Mouse (Mus musculus) forebrain, embryonic 15.5 days (tissue): ENCODE results near the gene Dgat2l6. TPM values are rescaled to one million over a fixed set of nuclear protein-coding genes. Genes with fewer than 3 reads are reported as not detected.

ENCODE experiments used
- ATAC-seq: fragments of 200-750 bp; cut with Nextera tagmentation; replicated peaks from 2 replicates; pipeline ENCODE4 v1.8.0; 2017; ENCODE audit warnings: mild to moderate bottlenecking, moderate TSS enrichment, moderate library complexity
- H3K27ac ChIP-seq: fragments of 300-500 bp; sonication (generic); replicated peaks from 2 replicates; pipeline ENCODE4 v1.5.1; 2015; ENCODE audit warnings: mild to moderate bottlenecking, inconsistent platforms
- H3K27me3 ChIP-seq: fragments of 300-500 bp; sonication (generic); 2 replicates; pipeline ENCODE4 v1.6.1; 2015; ENCODE audit warnings: inconsistent platforms
- H3K36me3 ChIP-seq: fragments of 300-500 bp; sonication (generic); 2 replicates; pipeline ENCODE4 v1.6.1; 2015; ENCODE audit warnings: mild to moderate bottlenecking, inconsistent platforms
- H3K4me1 ChIP-seq: fragments of 300-500 bp; sonication (generic); 2 replicates; pipeline ENCODE4 v1.6.1; 2015; ENCODE audit warnings: inconsistent platforms
- H3K4me2 ChIP-seq: fragments of 300-500 bp; sonication (generic); replicated peaks from 2 replicates; pipeline ENCODE4 v1.6.1; 2015; ENCODE audit warnings: mild to moderate bottlenecking, inconsistent platforms
- H3K4me3 ChIP-seq: fragments of 300-500 bp; sonication (generic); 2 replicates; pipeline ENCODE4 v1.5.1; 2015; ENCODE audit warnings: mild to moderate bottlenecking, inconsistent platforms
- H3K9ac ChIP-seq: fragments of 300-500 bp; sonication (generic); replicated peaks from 2 replicates; pipeline ENCODE4 v1.6.1; 2015; ENCODE audit warnings: mild to moderate bottlenecking, inconsistent platforms
- H3K9me3 ChIP-seq: fragments of 300-500 bp; sonication (generic); 2 replicates; pipeline ENCODE4 v1.6.1; 2016; ENCODE audit warnings: inconsistent platforms
- WGBS: fragments of 180-500 bp; shearing (Covaris S2); methylation state at CpG from one replicate; pipeline ENCODE4 v1.1.7; 2015; ENCODE audit warnings: mixed read lengths; 5-methylcytosine and 5-hydroxymethylcytosine counted together
- polyA plus RNA-seq: library from polyadenylated mRNA; unstranded; fragments of >200 nt; fragmentation: Nextera tagmentation; extraction: Ambion mirVana; gene quantifications from 2 replicates; pipeline ENCODE4 v1.2.1, GENCODE M21; 2015

Gene Dgat2l6
- polyA plus RNA-seq, result not detected in 2 replicates

DNA sequence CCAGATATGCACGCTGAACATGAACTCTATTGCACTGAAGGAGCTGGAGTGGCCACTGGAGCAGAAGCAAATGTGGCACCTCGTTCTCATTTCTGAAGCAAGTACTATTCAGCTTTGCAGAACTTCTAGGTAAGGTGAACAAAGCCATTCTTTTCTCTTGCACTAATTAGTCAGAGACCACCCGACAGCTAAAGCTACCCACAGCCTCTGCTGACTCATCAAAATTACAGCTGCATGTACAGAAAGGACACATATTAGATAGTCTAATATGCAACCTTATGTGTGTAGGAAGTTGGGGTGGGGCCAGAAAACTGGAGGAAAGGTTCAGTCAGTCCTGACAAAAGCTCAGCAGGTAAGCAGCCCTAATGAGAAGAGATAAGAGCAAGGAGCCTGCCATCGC lies at the start of gene Dgat2l6:
TSS of gene Dgat2l6 (plus strand) at position 368 of the 400 bp plus-strand sequence.
- no peaks in the 10 kb centered on the region for H3K27me3 ChIP-seq
- no peak for ATAC-seq
- no peaks in the 10 kb centered on the region for H3K9me3 ChIP-seq
- H3K4me2 ChIP-seq, result no peak within 1 kb of the TSS
- no peaks in the 10 kb centered on the region for H3K4me1 ChIP-seq
- H3K27ac ChIP-seq, result no peak within 1 kb of the TSS
- no peak within 1 kb of the TSS for H3K4me3 ChIP-seq
- no peaks in the 10 kb centered on the region for H3K36me3 ChIP-seq
- 67% methylated on average over 4 of the region's 4 CpGs for WGBS
- H3K9ac ChIP-seq, result no peak within 1 kb of the TSS

GRCm38 (mm10) chrX:100475569-100476223 lies 48.9 kb upstream of the Dgat2l6 start:
- no peak overlapping the region for H3K4me3 ChIP-seq
- H3K9me3 ChIP-seq, result no peaks in the 10 kb centered on the region
- H3K4me2 ChIP-seq, result no peak overlapping the region
- H3K27me3 ChIP-seq, result no peaks in the 10 kb centered on the region
- H3K4me1 ChIP-seq, result no peaks in the 10 kb centered on the region
- no peak for ATAC-seq
- WGBS, result 70% methylated on average over 4 of the region's 4 CpGs
- H3K36me3 ChIP-seq, result no peaks in the 10 kb centered on the region
- H3K9ac ChIP-seq, result no peak overlapping the region
- H3K27ac ChIP-seq, result no peak overlapping the region

- H3K4me2 ChIP-seq, result no peak overlapping the region
- peak; percentile 90 for ATAC-seq
Observed at GRCm38 (mm10) chrX:100480317-100480716, 44.3 kb upstream of the Dgat2l6 start.

GRCm38 (mm10) chrX:100493500-100494067 lies 31.1 kb upstream of the Dgat2l6 start:
- Histone ChIP-seq H3K9ac (0 out of 2 replicates have a peak overlapping the region, but pooled peaks have one; percentile 13), H3K27me3 (no peaks in the 10 kb centered on the region), H3K36me3 (peaks cover 6% of the 10 kb centered on the region; the same call in 1 of the 2 replicates), H3K4me1 (peaks cover 14% of the 10 kb centered on the region), H3K27ac (no peak overlapping the region), H3K4me3 (peak overlapping the region; percentile 68), H3K4me2 (peak overlapping the region; percentile 55), H3K9me3 (no peaks in the 10 kb centered on the region)
- peak; percentile 72 for ATAC-seq
- WGBS, result 14% methylated on average over 22 of the region's 22 CpGs

More at GRCm38 (mm10) chrX:100480317-100480716, 44.3 kb upstream of the Dgat2l6 start:
- Histone ChIP-seq H3K27me3 (no peaks in the 10 kb centered on the region), H3K36me3 (no peaks in the 10 kb centered on the region), H3K4me3 (no peak overlapping the region), H3K4me1 (no peaks in the 10 kb centered on the region), H3K9ac (no peak overlapping the region), H3K9me3 (no peaks in the 10 kb centered on the region), H3K27ac (no peak overlapping the region)
- WGBS, result 36% methylated on average over 3 of the region's 3 CpGs

GRCm38 (mm10) chrX:100494068-100494978 lies 30.3 kb upstream of the Dgat2l6 start, which contains the start of gene Igbp1:
Gene Igbp1, plus strand, starts transcription at chrX:100494291.
- peaks cover 14% of the 10 kb centered on the region for H3K4me1 ChIP-seq
- peak; percentile 99 for ATAC-seq
- peaks cover 6% of the 10 kb centered on the region; the same call in 1 of the 2 replicates for H3K36me3 ChIP-seq
- H3K4me3 ChIP-seq, result peak within 1 kb of the TSS; percentile 68
- no peaks in the 10 kb centered on the region for H3K9me3 ChIP-seq
- WGBS, result 20% methylated on average over 32 of the region's 32 CpGs
- peak within 1 kb of the TSS; percentile 55 for H3K4me2 ChIP-seq
- peak within 1 kb of the TSS; percentile 51 for H3K9ac ChIP-seq
- H3K27ac ChIP-seq, result peak within 1 kb of the TSS; percentile 52; the same call in 1 of the 2 replicates
- H3K27me3 ChIP-seq, result no peaks in the 10 kb centered on the region

DNA sequence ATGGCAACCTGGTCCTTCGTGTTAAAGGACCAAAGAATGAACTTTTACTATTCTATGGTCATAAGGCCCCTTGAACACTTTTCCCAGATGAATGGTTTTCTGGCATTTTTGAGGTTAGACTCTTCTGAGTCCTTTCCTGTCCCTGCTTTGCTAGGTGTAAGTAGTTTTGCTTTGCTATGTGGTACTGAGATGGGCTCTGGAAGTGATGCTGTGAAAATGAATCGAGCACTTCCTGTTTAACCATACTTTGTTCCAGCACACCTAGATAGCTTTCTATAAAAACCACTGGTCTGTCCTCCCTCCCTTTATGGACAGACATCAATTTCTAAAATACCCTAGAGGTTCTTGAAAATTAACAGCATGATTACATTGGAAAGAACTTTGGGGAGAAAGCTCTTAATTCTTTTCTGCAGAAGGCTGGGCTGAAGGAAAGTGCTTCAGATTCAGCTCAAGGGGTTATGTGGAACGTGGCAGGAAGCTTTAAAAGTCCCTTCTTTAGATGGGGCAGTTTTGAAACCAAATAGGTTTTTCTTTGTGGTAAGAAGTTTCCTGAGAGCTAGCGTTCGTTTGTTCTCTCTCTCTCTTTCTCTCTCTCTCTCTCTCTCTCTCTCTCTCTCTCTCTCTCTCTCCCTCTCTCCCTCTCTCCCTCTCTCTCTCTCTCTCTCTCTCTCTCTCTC lies 20.3 kb upstream of the Dgat2l6 start:
- Histone ChIP-seq H3K9me3 (no peaks in the 10 kb centered on the region), H3K4me3 (no peak overlapping the region), H3K4me2 (no peak overlapping the region), H3K9ac (no peak overlapping the region), H3K36me3 (no peaks in the 10 kb centered on the region), H3K27me3 (no peaks in the 10 kb centered on the region), H3K4me1 (no peaks in the 10 kb centered on the region), H3K27ac (no peak overlapping the region)
- no peak for ATAC-seq
- WGBS, result 84% methylated on average over 5 of the region's 5 CpGs

DNA sequence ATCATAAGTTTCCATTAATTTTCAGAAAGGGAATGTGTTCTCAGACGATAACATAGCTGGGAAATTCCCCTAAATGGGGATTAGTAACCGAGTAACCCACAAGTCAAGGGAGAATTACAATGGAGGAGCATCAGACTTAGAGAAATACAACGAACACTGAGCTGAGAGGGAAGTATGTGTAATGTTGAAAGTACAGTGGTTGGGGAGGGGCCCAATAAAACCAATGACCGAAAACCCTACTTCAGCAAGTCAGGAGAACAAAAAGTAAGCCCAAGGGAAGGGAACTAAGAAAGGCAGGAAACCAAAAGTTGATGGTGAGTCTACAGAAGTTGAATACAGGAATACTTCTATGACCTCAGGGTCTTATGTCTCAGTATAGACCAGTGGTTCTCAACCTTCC lies 16.5 kb upstream of the Dgat2l6 start:
- Histone ChIP-seq H3K9ac (no peak overlapping the region), H3K4me2 (no peak overlapping the region), H3K36me3 (no peaks in the 10 kb centered on the region), H3K4me3 (no peak overlapping the region), H3K27me3 (no peaks in the 10 kb centered on the region), H3K27ac (no peak overlapping the region), H3K4me1 (no peaks in the 10 kb centered on the region), H3K9me3 (no peaks in the 10 kb centered on the region)
- no peak for ATAC-seq
- 90% methylated on average over 4 of the region's 4 CpGs for WGBS

DNA sequence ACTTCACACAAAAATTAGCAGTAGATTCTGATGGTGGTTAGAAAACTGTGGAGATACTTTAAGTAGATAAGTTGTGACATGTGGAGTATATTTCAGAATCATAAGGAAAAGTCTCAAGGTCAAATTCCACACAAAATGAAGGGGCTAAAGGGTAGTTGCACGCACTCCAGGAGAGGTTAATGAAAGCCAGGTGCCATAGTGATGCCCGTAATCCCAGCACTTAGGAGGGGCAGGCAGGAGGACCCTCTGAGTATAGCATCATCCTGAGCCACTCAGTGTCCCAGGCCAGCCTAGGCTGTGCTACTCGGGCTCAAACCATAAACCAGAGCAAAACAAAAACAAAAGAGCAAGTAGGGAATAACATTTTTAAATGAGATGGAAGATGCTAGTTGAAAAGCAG lies 14.7 kb upstream of the Dgat2l6 start:
- 91% methylated on average over 3 of the region's 3 CpGs for WGBS
- H3K27ac ChIP-seq, result no peak overlapping the region
- no peaks in the 10 kb centered on the region for H3K27me3 ChIP-seq
- no peaks in the 10 kb centered on the region for H3K9me3 ChIP-seq
- no peaks in the 10 kb centered on the region for H3K36me3 ChIP-seq
- ATAC-seq, result no peak
- H3K4me3 ChIP-seq, result no peak overlapping the region
- no peaks in the 10 kb centered on the region for H3K4me1 ChIP-seq
- no peak overlapping the region for H3K9ac ChIP-seq
- no peak overlapping the region for H3K4me2 ChIP-seq

DNA sequence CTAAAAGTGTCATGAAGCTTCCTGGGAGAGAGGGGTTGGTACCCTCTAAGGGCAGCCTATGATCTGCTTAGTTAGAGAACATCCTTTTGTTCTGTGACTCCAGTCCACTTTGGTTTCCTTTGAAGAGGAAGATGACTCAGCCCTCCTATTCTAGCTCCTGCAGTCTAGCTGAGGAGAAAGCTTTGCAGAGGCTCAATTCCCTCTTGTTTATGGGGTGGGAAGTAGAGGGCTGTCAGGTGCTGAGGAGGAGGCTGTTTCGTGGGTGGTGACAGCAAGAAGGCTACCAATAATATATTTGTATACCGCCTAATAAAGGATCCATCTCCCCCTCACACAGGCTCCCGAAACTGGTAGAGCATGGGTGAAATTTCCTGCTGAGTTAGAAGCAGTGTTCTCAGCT lies 8.0 kb upstream of the Dgat2l6 start:
- no peak overlapping the region for H3K4me3 ChIP-seq
- no peak for ATAC-seq
- no peaks in the 10 kb centered on the region; the same call in 1 of the 2 replicates for H3K36me3 ChIP-seq
- no peaks in the 10 kb centered on the region for H3K4me1 ChIP-seq
- no peaks in the 10 kb centered on the region for H3K9me3 ChIP-seq
- no peak overlapping the region for H3K27ac ChIP-seq
- no peaks in the 10 kb centered on the region for H3K27me3 ChIP-seq
- 86% methylated on average over 3 of the region's 3 CpGs for WGBS
- no peak overlapping the region for H3K4me2 ChIP-seq
- no peak overlapping the region for H3K9ac ChIP-seq

DNA sequence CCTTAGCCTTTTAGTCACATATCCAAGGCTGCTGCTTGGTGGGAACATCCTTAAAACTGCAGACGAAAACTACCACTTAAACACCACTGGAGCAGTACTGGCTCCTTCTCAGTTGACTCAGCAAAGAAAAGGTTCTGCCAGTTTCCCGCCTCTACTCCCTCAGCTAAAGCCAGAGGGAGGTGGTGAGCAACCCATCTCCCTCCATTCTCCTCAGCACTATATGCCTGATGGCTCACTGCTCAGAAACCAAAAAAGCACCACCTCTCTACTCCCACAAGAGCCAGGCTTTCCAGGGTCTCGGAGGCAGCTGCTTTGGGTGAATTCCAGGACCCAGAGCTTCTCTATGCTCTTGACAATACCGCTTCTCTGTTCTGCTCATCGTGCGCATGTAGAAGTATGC lies 7.0 kb upstream of the Dgat2l6 start:
- no peak overlapping the region for H3K4me3 ChIP-seq
- no peaks in the 10 kb centered on the region; the same call in 1 of the 2 replicates for H3K36me3 ChIP-seq
- no peaks in the 10 kb centered on the region for H3K4me1 ChIP-seq
- no peak overlapping the region for H3K4me2 ChIP-seq
- H3K27me3 ChIP-seq, result no peaks in the 10 kb centered on the region
- 88% methylated on average over 6 of the region's 6 CpGs for WGBS
- no peak overlapping the region for H3K9ac ChIP-seq
- H3K27ac ChIP-seq, result no peak overlapping the region
- no peak for ATAC-seq
- no peaks in the 10 kb centered on the region for H3K9me3 ChIP-seq

DNA sequence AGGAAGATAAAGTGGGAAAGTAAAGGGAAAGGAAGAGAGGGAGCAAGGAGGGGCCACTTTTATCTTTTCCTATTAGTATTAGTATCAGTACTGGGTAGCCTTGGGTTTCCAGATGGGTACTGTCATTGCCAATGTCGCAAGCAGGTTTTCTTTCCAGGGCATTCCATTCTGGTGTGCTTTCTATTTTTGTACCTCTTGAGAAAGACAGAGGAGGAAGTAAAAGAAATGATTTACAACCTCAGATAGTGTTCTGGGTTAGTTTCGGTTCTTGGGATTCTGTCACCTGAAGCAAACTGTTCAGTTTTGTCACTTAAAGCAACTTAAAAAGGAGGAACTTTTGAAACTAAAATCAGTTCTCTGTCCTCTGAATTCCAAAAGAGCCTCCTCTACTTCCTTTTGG lies 6.1 kb upstream of the Dgat2l6 start:
- H3K27me3 ChIP-seq, result no peaks in the 10 kb centered on the region
- no peak overlapping the region for H3K27ac ChIP-seq
- H3K4me1 ChIP-seq, result no peaks in the 10 kb centered on the region
- H3K4me3 ChIP-seq, result no peak overlapping the region
- no peaks in the 10 kb centered on the region for H3K9me3 ChIP-seq
- H3K4me2 ChIP-seq, result no peak overlapping the region
- H3K9ac ChIP-seq, result no peak overlapping the region
- no peaks in the 10 kb centered on the region; the same call in 1 of the 2 replicates for H3K36me3 ChIP-seq
- no peak for ATAC-seq
- 94% methylated on average over 2 of the region's 2 CpGs for WGBS
